Mouse (Mus musculus): Measurements from ENCODE around the gene Rcc1.

GRCm38 (mm10) chr4:132338943-132339342, 14.5 kb downstream of the Rcc1 start:
- no peak for TF ChIP-seq CTCF (IDR thresholded peaks at IDR 0.05; ENCODE audit: control insufficient read depth, insufficient read depth, low read length)
- TF ChIP-seq POLR2A (IDR thresholded peaks at IDR 0.05; ENCODE audit: borderline replicate concordance, control insufficient read depth, low read depth, low read length), result no peak

Measured in bone marrow, adult 2 months (tissue).